18 mouse cellular contexts compared by ENCODE assay signal in genomic region chr8:11352514-11352913, GRCm38 (mm10). TPM values are rescaled to one million over a fixed set of nuclear protein-coding genes. Genes with fewer than 3 reads are reported as not detected.
DNase-seq lines count a peak whose midpoint lies in the region; ATAC-seq lines count a peak whose summit lies in the region.
"Had no signal": no experiment of that assay in that cellular context is flagged by ENCODE, and none has a peak within 500 bp of the region (broad histone marks: within the 10 kb centered on the region; RNA-seq: fewer than 3 reads in every experiment).

No protein-coding gene starts in this region.

- no peaks in the 10 kb centered on the region for H3K9me3 ChIP-seq in lung, embryonic 15.5 days
- H3K9me3 ChIP-seq: forebrain, embryonic 12.5 days; limb, embryonic 15.5 days; midbrain, embryonic 15.5 days had no signal

- ATAC-seq in lung, embryonic 15.5 days (ENCODE audit: borderline replicate concordance, extremely low read depth, low FRiP score, low TSS enrichment) = no peak
- ATAC-seq in hematopoietic stem cell, adult 5-6 weeks (replicated peaks in 1 of 2; ENCODE audit: insufficient read depth in 1 of 2, low FRiP score in 2 of 2, low TSS enrichment in 1 of 2, low read depth in 1 of 2, poor library complexity in 2 of 2, severe bottlenecking in 2 of 2) = peak; percentile 44 to 61; a peak in 3 of 4 replicates
- ATAC-seq: liver, postnatal 0 days; midbrain, embryonic 15.5 days had no signal

- no peaks in the 10 kb centered on the region for H3K27me3 ChIP-seq in lung, embryonic 15.5 days
- H3K27me3 ChIP-seq: forebrain, embryonic 12.5 days; limb, embryonic 15.5 days; midbrain, embryonic 15.5 days had no signal

- H3K36me3 ChIP-seq in lung, embryonic 15.5 days = 0 out of 2 replicates have a peak, but pooled peaks cover 9% of the 10 kb centered on the region
- H3K36me3 ChIP-seq: forebrain, embryonic 12.5 days; midbrain, embryonic 15.5 days had no signal

- H3K9ac ChIP-seq in lung, embryonic 15.5 days = no peak overlapping the region
- H3K9ac ChIP-seq: forebrain, embryonic 12.5 days; limb, embryonic 15.5 days; liver, postnatal 0 days; midbrain, embryonic 15.5 days had no signal

- WGBS in lung, embryonic 15.5 days = 65% methylated on average over 11 of the region's 11 CpGs

- peaks cover 67% of the 10 kb centered on the region for H3K4me1 ChIP-seq in lung, embryonic 15.5 days
- H3K4me1 ChIP-seq: forebrain, embryonic 12.5 days; midbrain, embryonic 15.5 days had no signal

- H3K4me2 ChIP-seq in lung, embryonic 15.5 days = no peak overlapping the region
- H3K4me2 ChIP-seq: forebrain, embryonic 12.5 days; limb, embryonic 15.5 days; midbrain, embryonic 15.5 days had no signal

- no peak overlapping the region for H3K4me3 ChIP-seq in lung, embryonic 15.5 days
- H3K4me3 ChIP-seq: forebrain, embryonic 12.5 days; limb, embryonic 15.5 days; midbrain, embryonic 15.5 days had no signal

- DNase-seq in embryo, embryonic 11 days = peak; percentile 23
- DNase-seq in embryo, embryonic 9.5 days (ENCODE audit: extremely low spot score) = no peak
- DNase-seq in lung, postnatal 36 days = no peak
- DNase-seq in 416B (ENCODE audit: low read depth) = peak; percentile 32
- DNase-seq in heart, adult 11 months = no peak
- no peak for DNase-seq in ovary, adult 18-20 months (ENCODE audit: low spot score)
- DNase-seq: adrenal gland, adult 8-10 months; cerebellum, adult 9-10 months; heart, adult 18-20 months; kidney, adult 9 months; kidney, postnatal 36 days; liver, postnatal 0 days; thymus, postnatal 4 days had no signal

- peak overlapping the region; percentile 15; the same call in 1 of the 2 replicates for H3K27ac ChIP-seq in lung, embryonic 15.5 days
- H3K27ac ChIP-seq: forebrain, embryonic 12.5 days; limb, embryonic 15.5 days; midbrain, embryonic 15.5 days had no signal

RNA-seq across cellular contexts. Expression of gene Col4a1, which starts 39.9 kb away (rescaled TPM):
- 335 and 360 TPM in 2 replicates for polyA plus RNA-seq in lung, embryonic 15.5 days (2015; fragmentation: Nextera tagmentation; extraction: Ambion mirVana)
- 17.3 and 30.0 TPM in 2 replicates for total RNA-seq in hematopoietic stem cell, adult 5-6 weeks (2017)

RNA-seq across cellular contexts. Expression of gene Col4a2, which starts 39.9 kb away (rescaled TPM):
- polyA plus RNA-seq in lung, embryonic 15.5 days (2015; fragmentation: Nextera tagmentation; extraction: Ambion mirVana) = 121 and 126 TPM in 2 replicates
- total RNA-seq in hematopoietic stem cell, adult 5-6 weeks (2017) = 16.1 and 16.9 TPM in 2 replicates

Comparison
In these comparisons a context has a peak if more than half of its experiments do, and no peak if none do; other contexts are left out.
1. DNase-seq: peak in embryo, embryonic 11 days (single experiment) and 416B (single experiment); none in embryo, embryonic 9.5 days (single experiment), lung, postnatal 36 days (single experiment), heart, adult 11 months (single experiment) and ovary, adult 18-20 months (single experiment).